Mouse (Mus musculus): ENCODE results near the gene Anks3.

- no peak for TF ChIP-seq CTCF (IDR thresholded peaks at IDR 0.05; ENCODE audit: low read depth)
- no peak for TF ChIP-seq EP300 (IDR thresholded peaks at IDR 0.05; ENCODE audit: low read depth)
Measured at GRCm38 (mm10) chr16:4938461-4938860, 25.5 kb downstream of the Anks3 start, which contains the start of gene Nudt16l1.
